Mouse (Mus musculus): ENCODE measurements around the gene Mpdu1.
"Not testable (repeated sequence)": the region's sequence is repeated elsewhere in the genome, so short reads cannot be mapped to it uniquely, and the experiment has no call there.

Gene Mpdu1

GRCm38 (mm10) chr11:69620394-69621081, 41.9 kb downstream of the Mpdu1 start:
- DNase-seq, result no peak

- DNase-seq, result no peak
Measured at GRCm38 (mm10) chr11:69617805-69618204, 44.6 kb downstream of the Mpdu1 start, which contains the start of gene Shbg. Gene Shbg, minus strand, starts transcription at chr11:69617905.

- no peak for DNase-seq
Measured at GRCm38 (mm10) chr11:69616781-69617180, 45.7 kb downstream of the Mpdu1 start.

- not testable (repeated sequence) for DNase-seq
Measured at GRCm38 (mm10) chr11:69614257-69614588, 48.2 kb downstream of the Mpdu1 start.

- peak; percentile 87 to 92 for DNase-seq
Measured at GRCm38 (mm10) chr11:69613553-69614256, 48.7 kb downstream of the Mpdu1 start.

GRCm38 (mm10) chr11:69610899-69611298, 51.5 kb downstream of the Mpdu1 start:
- peak in 1 of 2 experiments; percentile 28 for DNase-seq

GRCm38 (mm10) chr11:69609416-69609815, 53.0 kb downstream of the Mpdu1 start:
- no peak for DNase-seq

- no peak for DNase-seq
Measured at GRCm38 (mm10) chr11:69608525-69608924, 53.9 kb downstream of the Mpdu1 start.

GRCm38 (mm10) chr11:69606832-69607231, 55.6 kb downstream of the Mpdu1 start:
- DNase-seq, result no peak
